Mouse (Mus musculus) heart, embryonic 16.5 days (tissue): ENCODE results near the gene Olfr1396. TPM values are rescaled to one million over a fixed set of nuclear protein-coding genes. Genes with fewer than 3 reads are reported as not detected.

ENCODE experiments used
- ATAC-seq: fragments of 200-750 bp; cut with Nextera tagmentation; replicated peaks from 2 replicates; pipeline ENCODE4 v1.8.0; 2017; ENCODE audit warnings: moderate number of reproducible peaks; ENCODE audit not compliant: insufficient read depth, low FRiP score; ENCODE audit errors: extremely low read depth
- H3K27ac ChIP-seq: fragments of 300-500 bp; sonication (generic); 2 replicates; pipeline ENCODE4 v1.5.1; 2014; ENCODE audit warnings: mild to moderate bottlenecking, low read length, control low read depth, moderate library complexity
- H3K27me3 ChIP-seq: fragments of 300-500 bp; sonication (generic); 2 replicates; pipeline ENCODE4 v1.6.1; 2014; ENCODE audit warnings: low read length, mixed read lengths; ENCODE audit not compliant: control insufficient read depth, insufficient read depth
- H3K36me3 ChIP-seq: fragments of 300-500 bp; sonication (generic); 2 replicates; pipeline ENCODE4 v1.6.1; 2014; ENCODE audit not compliant: control insufficient read depth, insufficient read depth
- H3K4me1 ChIP-seq: fragments of 300-500 bp; sonication (generic); 2 replicates; pipeline ENCODE4 v1.6.1; 2014; ENCODE audit warnings: low read length, mixed read lengths; ENCODE audit not compliant: control insufficient read depth, insufficient read depth
- H3K4me2 ChIP-seq: fragments of 300-500 bp; sonication (generic); 2 replicates; pipeline ENCODE4 v1.6.1; 2014; ENCODE audit warnings: low read depth, mild to moderate bottlenecking, control low read depth, low read length
- H3K4me3 ChIP-seq: fragments of 300-500 bp; sonication (generic); 2 replicates; pipeline ENCODE4 v1.5.1; 2014; ENCODE audit warnings: mild to moderate bottlenecking, control low read depth, low read length
- H3K9ac ChIP-seq: fragments of 300-500 bp; sonication (generic); 2 replicates; pipeline ENCODE4 v1.6.1; 2014; ENCODE audit warnings: low read length, control low read depth
- H3K9me3 ChIP-seq: fragments of 300-500 bp; sonication (generic); replicated peaks from 2 replicates; pipeline ENCODE4 v1.6.1; 2016; ENCODE audit warnings: low read length; ENCODE audit not compliant: control insufficient read depth
- WGBS: fragments of 180-500 bp; shearing (Covaris S2); extraction: QIAGEN DNeasy Blood & Tissue Kit; methylation state at CpG from one replicate; pipeline ENCODE4 v1.1.7; 2014; 5-methylcytosine and 5-hydroxymethylcytosine counted together
- polyA plus RNA-seq: library from polyadenylated mRNA; unstranded; fragments of >200 nt; fragmentation: Nextera tagmentation; extraction: Ambion mirVana; gene quantifications from 2 replicates; pipeline ENCODE4 v1.2.1, GENCODE M21; 2015

Gene Olfr1396
- 0.10 and 0.18 TPM in 2 replicates for polyA plus RNA-seq

DNA sequence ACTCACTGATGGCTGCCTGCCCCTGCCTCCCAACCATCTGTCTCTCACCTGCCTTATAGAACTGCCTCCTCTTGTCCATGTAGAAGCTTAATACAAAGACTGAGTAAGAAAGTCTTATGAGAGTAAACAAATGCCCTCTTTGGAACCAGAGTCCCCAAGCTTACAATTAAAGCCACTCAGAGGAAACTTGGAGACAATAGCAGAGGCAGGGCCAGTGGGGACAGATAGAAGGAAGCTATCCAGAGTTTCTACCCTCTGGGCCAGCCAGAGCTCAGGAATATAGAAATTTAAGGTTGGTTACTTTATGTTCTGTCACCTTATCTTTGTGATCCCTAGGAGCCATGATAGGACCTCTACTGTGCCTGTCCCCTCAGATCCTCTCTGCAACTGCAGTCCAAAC is at the start of gene Olfr1396:
Gene Olfr1396 (minus strand): TSS at position 101 of the 400 bp plus-strand sequence.
- Histone ChIP-seq H3K36me3 (no peaks in the 10 kb centered on the region), H3K4me2 (no peak within 1 kb of the TSS), H3K9ac (no peak within 1 kb of the TSS), H3K4me1 (no peaks in the 10 kb centered on the region), H3K27me3 (no peaks in the 10 kb centered on the region), H3K4me3 (no peak within 1 kb of the TSS), H3K9me3 (no peaks in the 10 kb centered on the region), H3K27ac (peak within 1 kb of the TSS; percentile 42)
- no peak for ATAC-seq

DNA sequence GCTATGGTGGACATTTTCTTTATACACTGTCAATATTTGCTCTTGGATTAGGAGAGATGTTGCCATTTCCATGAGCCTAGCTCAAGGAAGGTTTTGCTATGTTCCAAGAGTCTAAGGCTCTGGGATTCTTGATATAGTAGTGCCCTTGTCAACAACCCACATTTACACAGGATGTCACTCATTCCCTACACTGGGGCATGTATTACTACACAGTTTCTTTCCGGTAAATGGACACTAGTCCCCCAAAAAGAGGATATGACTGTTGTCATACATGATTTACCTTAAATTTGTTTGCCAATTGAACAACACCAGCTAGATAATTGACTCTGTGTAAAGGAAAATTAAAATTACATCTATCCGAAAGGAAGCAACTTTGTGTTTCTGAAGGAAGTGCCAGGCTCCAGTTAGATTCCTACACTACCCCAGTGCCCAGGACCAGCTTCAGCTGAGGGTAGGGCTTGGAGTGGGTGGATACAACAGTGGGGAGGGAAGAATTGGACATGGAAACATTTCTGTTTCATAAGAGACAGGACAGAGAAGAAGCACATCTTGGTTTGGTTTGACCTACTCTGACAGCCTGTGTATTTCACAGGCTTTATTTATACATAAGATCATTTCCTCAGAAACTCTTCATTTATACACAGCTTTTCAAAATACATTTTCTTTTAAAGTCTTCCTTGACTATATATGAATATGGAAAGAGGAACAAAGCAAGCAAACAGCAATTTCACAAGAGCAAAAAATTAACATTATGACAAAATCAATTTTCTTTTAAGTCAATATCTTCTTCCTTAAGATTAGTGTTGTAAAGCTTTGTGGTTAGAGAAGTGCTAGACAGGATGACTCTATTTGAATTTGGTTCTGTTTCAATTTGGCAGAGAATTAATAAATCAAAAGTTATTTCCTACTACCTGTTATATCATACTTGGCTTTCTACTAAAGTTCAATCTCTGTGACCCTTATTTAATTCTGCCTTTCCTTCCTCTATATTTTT is 42.4 kb upstream of the Olfr1396 start:
- Histone ChIP-seq H3K27ac (no peak overlapping the region), H3K4me1 (no peaks in the 10 kb centered on the region), H3K9ac (no peak overlapping the region), H3K27me3 (no peaks in the 10 kb centered on the region), H3K36me3 (no peaks in the 10 kb centered on the region), H3K4me3 (no peak overlapping the region), H3K9me3 (no peaks in the 10 kb centered on the region), H3K4me2 (no peak overlapping the region)
- ATAC-seq, result no peak
- 85% methylated on average over 2 of the region's 2 CpGs for WGBS

DNA sequence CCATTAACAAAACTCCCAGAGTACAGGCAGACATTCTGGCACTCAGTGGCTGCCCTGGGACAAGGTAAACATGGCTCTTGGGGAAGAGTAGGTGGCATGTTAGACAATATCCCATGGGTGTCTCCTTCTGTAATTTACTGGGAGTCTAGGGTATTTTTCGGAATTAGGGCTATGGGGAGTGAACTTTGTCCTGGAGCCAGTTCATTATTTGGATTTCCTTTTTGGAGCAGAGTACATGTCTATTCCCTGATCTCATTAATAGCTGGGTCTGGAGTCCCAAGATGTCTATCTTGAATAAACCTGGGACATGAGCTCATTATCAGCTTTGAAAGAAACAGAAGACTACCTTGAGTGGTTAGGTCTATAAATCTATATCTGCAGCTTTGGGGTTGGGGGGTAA is 39.4 kb upstream of the Olfr1396 start, which contains the start of gene Olfr1394:
Gene Olfr1394 (plus strand): TSS at position 301 of the 400 bp plus-strand sequence.
- 60% methylated on average over 1 of the region's 1 CpGs for WGBS
- Histone ChIP-seq H3K4me1 (no peaks in the 10 kb centered on the region), H3K9me3 (no peaks in the 10 kb centered on the region), H3K36me3 (no peaks in the 10 kb centered on the region), H3K27me3 (no peaks in the 10 kb centered on the region), H3K27ac (no peak within 1 kb of the TSS), H3K4me2 (no peak within 1 kb of the TSS), H3K9ac (no peak within 1 kb of the TSS), H3K4me3 (no peak within 1 kb of the TSS)
- ATAC-seq, result no peak

DNA sequence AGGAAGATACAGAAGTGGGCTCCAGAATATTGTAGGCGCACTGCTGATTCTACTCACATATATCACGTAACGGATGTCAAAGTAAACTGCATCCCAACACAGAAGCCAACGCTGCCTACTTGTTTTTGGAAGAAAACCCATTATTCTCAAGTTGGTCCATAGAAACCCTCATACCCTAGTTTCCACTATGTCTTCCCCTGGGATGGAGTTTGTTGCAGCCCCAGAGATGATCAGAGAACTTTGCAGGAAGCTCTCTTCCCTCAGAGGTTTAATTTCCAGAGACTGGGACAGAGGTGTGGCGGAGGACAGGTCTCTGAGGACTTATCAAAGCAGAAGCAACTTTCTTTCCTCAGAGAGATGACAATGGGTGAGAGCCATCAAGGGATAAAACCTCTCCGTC is 27.3 kb upstream of the Olfr1396 start, which contains the start of gene Olfr1395:
Gene Olfr1395 (plus strand): TSS at position 301 of the 400 bp plus-strand sequence.
- Histone ChIP-seq H3K27ac (no peak within 1 kb of the TSS), H3K9me3 (no peaks in the 10 kb centered on the region), H3K36me3 (no peaks in the 10 kb centered on the region), H3K4me3 (no peak within 1 kb of the TSS), H3K27me3 (no peaks in the 10 kb centered on the region), H3K4me1 (no peaks in the 10 kb centered on the region), H3K4me2 (no peak within 1 kb of the TSS), H3K9ac (no peak within 1 kb of the TSS)
- ATAC-seq, result no peak
- 85% methylated on average over 6 of the region's 6 CpGs for WGBS

GRCm38 (mm10) chr11:49124169-49124568 is 9.5 kb upstream of the Olfr1396 start:
- H3K36me3 ChIP-seq, result no peaks in the 10 kb centered on the region
- H3K27ac ChIP-seq, result no peak overlapping the region
- no peak overlapping the region for H3K4me3 ChIP-seq
- 76% methylated on average over 2 of the region's 2 CpGs for WGBS
- H3K9ac ChIP-seq, result no peak overlapping the region
- no peaks in the 10 kb centered on the region for H3K4me1 ChIP-seq
- no peaks in the 10 kb centered on the region for H3K27me3 ChIP-seq
- no peak overlapping the region for H3K4me2 ChIP-seq
- H3K9me3 ChIP-seq, result no peaks in the 10 kb centered on the region
- no peak for ATAC-seq

DNA sequence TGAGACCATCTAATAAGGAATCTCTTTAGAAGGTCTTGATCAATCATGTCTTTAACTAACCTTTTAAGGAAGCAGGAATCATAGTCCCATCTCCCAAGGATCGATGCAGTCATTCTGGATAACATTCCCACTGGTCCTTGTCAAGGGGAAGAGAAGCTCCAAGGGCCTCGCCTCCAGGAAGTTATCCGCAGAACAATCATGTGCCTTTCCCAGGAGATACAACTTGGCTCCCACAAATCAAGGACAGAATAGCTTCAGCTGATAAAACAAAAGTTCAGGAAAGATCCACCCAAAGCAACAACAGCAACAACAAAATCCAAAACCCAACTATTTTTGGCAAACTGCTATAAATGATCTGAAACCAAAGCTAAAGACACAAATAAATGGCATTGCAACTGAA is 5.0 kb upstream of the Olfr1396 start:
- ATAC-seq, result no peak
- Histone ChIP-seq H3K27me3 (no peaks in the 10 kb centered on the region), H3K9ac (no peak overlapping the region), H3K4me2 (no peak overlapping the region), H3K27ac (no peak overlapping the region), H3K36me3 (no peaks in the 10 kb centered on the region), H3K4me3 (no peak overlapping the region), H3K9me3 (no peaks in the 10 kb centered on the region), H3K4me1 (no peaks in the 10 kb centered on the region)
- WGBS, result 61% methylated on average over 3 of the region's 3 CpGs

DNA sequence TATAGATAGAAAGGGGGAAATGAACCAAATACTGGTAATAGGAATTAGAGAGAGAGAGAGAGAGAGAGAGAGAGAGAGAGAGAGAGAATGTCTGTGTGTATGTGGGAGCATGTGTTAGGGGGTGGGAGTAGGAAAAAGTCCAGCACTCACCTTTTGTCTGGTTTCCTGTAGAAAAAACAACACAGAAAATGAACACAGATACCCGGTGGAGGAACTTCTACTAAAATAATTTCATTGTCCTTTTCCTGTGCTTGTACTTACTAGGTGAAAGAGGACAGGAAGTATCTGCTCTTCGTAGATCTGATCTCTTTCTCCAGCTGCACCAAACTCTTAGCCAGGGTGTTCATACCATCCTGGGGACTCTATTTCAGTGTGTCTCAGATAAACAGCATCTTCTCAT is 516 bp downstream of the Olfr1396 start:
- peak; percentile 28; the same call in 1 of the 2 replicates for ATAC-seq
- Histone ChIP-seq H3K27ac (no peak overlapping the region), H3K4me3 (no peak overlapping the region), H3K4me2 (no peak overlapping the region), H3K9me3 (no peaks in the 10 kb centered on the region), H3K9ac (no peak overlapping the region), H3K27me3 (no peaks in the 10 kb centered on the region), H3K36me3 (no peaks in the 10 kb centered on the region), H3K4me1 (no peaks in the 10 kb centered on the region)
- 43% methylated on average over 2 of the region's 2 CpGs for WGBS

DNA sequence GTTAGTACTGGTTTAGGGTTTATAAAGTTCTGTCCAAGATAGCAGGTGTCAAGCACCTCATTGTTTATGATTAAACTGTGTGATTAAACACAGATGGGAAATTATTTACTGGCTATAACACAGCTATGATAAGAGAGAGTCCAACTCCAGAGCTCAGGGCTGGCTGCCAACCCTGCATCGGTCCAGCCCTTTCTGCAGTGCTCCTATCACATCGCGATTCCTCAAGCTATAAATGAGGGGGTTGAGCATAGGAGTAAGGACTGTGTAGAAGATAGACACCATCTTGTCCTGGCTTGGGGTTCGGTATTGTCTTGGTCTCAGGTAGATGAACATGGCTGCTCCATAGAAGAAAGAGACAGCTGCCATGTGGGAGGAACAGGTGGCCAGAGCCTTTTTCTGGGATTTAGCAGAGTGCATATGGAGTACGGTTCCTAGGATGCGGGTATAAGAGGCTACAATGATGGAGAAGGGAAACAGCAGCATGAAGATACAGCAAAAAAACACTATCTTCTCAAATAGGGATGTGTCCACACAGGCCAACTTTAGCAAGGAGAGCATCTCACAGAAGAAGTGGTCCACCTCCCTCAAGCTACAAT is 2.0 kb downstream of the Olfr1396 start:
- Histone ChIP-seq H3K27me3 (no peaks in the 10 kb centered on the region), H3K36me3 (no peaks in the 10 kb centered on the region), H3K4me3 (no peak overlapping the region), H3K4me2 (no peak overlapping the region), H3K4me1 (no peaks in the 10 kb centered on the region), H3K27ac (no peak overlapping the region), H3K9ac (no peak overlapping the region), H3K9me3 (no peaks in the 10 kb centered on the region)
- ATAC-seq, result no peak
- 64% methylated on average over 6 of the region's 6 CpGs for WGBS

DNA sequence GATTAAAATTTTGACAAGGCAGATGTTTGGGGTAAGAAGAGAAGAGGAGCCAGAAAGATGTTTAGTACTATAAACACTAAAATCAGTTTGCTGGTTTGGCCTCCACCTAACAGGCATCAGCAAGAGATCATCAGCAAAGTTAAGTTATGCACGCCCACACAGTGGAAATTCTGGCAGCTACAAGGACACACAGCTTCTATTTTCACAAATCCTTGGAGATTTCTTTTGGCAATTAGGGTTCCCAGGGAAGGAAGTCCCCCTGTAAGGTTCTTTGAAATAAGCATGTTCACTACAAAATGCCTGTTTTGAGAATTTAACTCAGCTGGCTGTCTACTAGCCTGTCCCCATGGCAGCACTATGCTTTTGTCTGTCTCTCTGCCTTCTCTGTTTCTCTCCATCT is 3.7 kb downstream of the Olfr1396 start:
- Histone ChIP-seq H3K27ac (0 out of 2 replicates have a peak overlapping the region, but pooled peaks have one; percentile 16), H3K9me3 (no peaks in the 10 kb centered on the region), H3K4me2 (no peak overlapping the region), H3K27me3 (no peaks in the 10 kb centered on the region), H3K4me1 (no peaks in the 10 kb centered on the region), H3K4me3 (no peak overlapping the region), H3K36me3 (no peaks in the 10 kb centered on the region), H3K9ac (no peak overlapping the region)
- ATAC-seq, result no peak
- 41% methylated on average over 1 of the region's 1 CpGs for WGBS
